Mouse (Mus musculus): ENCODE results near the gene Gnpat.

Gene Gnpat

GRCm38 (mm10) chr8:124937293-124937692 lies 74.5 kb downstream of the Gnpat start:
- DNase-seq (ENCODE audit: low read depth, low spot score) = no peak
